Mouse (Mus musculus): ENCODE data around the gene Dnah12.
"Not testable (repeated sequence)": the region's sequence is repeated elsewhere in the genome, so short reads cannot be mapped to it uniquely, and the experiment has no call there.

Gene Dnah12

DNA sequence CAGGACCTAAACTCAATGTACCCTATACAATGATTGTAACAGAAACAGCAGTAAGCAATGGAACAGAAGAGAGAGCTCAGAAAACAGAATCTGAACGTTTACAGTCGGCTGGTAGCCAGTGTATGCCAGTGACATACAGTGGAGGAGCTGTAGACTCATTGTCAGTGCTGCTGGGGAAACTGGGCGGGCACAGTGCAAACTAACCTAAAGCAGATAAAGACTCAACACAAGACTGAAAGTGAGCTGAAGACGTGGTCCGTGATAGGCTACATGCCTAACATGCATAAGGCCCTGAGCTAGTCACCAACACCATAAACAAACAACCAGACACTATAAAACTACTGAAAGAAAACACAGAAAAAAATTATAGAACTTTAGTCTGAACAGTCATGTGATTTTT, 188.6 kb downstream of the Dnah12 start:
- DNase-seq (ENCODE audit: low spot score), result no peak

GRCm38 (mm10) chr14:26887244-26887643, 194.2 kb downstream of the Dnah12 start:
- DNase-seq (ENCODE audit: low spot score), result no peak

GRCm38 (mm10) chr14:26890777-26891176, 197.7 kb downstream of the Dnah12 start:
- DNase-seq (ENCODE audit: low spot score), result no peak

- no peak for DNase-seq (ENCODE audit: low spot score)
Measured at GRCm38 (mm10) chr14:26894392-26894791, 201.3 kb downstream of the Dnah12 start, which contains the start of gene Asb14. TSS of gene Asb14 (plus strand) at chr14:26894557.

- DNase-seq (ENCODE audit: low spot score), result no peak
Measured at GRCm38 (mm10) chr14:26899490-26899889, 206.4 kb downstream of the Dnah12 start.

- DNase-seq (ENCODE audit: low spot score), result no peak
Measured at GRCm38 (mm10) chr14:26900893-26901292, 207.8 kb downstream of the Dnah12 start.

GRCm38 (mm10) chr14:26907401-26907800, 214.3 kb downstream of the Dnah12 start:
- no peak for DNase-seq (ENCODE audit: low spot score)

- not testable (repeated sequence) for DNase-seq (ENCODE audit: low spot score)
Measured at GRCm38 (mm10) chr14:26910461-26910860, 217.4 kb downstream of the Dnah12 start.

DNA sequence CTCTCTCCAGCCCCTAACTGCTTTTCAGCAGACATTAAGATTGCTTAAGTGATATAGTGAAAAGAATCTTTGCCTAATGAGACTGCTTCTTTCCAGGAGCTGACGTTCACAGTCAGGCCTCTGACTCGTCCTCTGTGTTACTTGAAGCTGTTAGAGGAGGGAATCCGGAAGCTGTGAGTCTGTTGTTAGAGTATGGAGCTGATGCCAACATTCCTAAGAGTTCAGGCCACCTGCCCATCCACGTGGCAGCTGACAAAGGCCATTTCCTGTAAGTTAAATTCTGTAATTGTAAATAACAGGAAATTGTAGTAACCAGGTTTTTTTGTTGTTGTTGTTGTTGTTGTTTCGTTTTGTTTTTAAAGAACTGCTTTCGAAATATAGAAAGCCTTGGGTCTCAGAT, 218.1 kb downstream of the Dnah12 start:
- DNase-seq (ENCODE audit: low spot score), result peak; percentile 8

DNA sequence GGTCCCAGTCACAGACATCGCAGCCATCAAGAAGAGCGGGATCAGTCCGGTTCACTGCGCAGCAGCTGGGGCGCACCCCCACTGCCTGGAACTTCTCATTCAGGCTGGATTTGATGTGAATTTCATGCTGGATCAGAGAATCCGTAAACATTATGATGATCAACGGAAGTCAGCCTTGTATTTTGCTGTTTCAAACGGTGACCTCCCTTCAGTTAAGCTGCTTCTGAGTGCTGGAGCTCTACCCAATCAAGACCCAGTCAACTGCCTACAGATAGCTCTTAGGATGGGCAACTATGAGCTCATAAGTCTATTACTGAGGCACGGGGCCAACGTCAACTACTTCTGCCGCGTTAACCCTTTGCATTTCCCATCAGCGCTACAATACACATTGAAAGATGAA, 218.8 kb downstream of the Dnah12 start:
- DNase-seq (ENCODE audit: low spot score), result no peak

GRCm38 (mm10) chr14:26913681-26914268, 220.7 kb downstream of the Dnah12 start:
- DNase-seq (ENCODE audit: low spot score), result no peak

DNA sequence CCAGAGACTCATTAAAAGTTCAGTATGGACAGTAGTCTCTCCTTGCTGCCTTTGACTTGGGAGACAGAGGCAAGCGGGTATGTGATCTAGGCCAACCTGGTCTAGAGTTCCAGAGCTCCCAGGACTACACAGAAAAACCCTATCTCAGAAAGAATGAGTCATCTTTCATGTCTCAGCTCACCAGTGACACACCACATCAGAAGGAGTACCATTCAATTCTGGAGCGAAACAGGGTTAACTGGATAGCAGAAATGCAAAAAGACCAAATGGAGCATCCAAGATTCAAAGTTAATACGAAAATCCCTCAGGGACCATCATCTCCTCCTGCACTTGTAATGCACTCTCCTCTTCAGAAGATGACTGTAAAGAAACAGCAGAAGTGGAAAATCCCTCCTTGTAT, 226.2 kb downstream of the Dnah12 start:
- no peak for DNase-seq (ENCODE audit: low spot score)

GRCm38 (mm10) chr14:26923702-26924421, 230.8 kb downstream of the Dnah12 start:
- no peak for DNase-seq (ENCODE audit: low spot score)

DNA sequence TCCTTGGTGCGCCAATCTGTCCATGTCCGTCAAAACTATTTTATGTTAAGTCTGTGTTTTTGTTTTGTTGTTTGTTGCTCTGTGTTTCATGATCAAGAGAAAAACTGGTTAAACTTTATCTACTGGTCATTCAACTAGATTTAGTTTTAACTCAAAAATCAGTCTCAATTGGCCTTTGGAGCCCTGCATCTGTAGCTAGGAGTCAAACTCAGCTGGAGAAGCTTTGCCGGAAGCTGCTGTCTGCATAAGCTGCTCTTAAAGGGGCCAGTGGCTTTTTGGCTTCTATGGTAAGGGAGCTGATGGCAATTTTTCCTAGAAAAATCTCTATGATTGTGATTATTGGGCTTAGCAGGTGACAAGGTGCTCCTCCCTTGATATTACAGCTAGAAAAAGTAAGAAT, 241.8 kb downstream of the Dnah12 start:
- no peak for DNase-seq (ENCODE audit: low spot score)

GRCm38 (mm10) chr14:26935558-26935957, 242.5 kb downstream of the Dnah12 start:
- no peak for DNase-seq (ENCODE audit: low spot score)
